Mouse (Mus musculus): Measurements from ENCODE around the gene Ifitm5. TPM values are rescaled to one million over a fixed set of nuclear protein-coding genes. Genes with fewer than 3 reads are reported as not detected.

The Ifitm5 gene
- polyA plus RNA-seq, 1 experiment = not detected

- 3% methylated on average over 19 of the region's 19 CpGs for WGBS
- TF ChIP-seq CTCF (IDR thresholded peaks at IDR 0.05; ENCODE audit: control insufficient read depth, insufficient read depth, low read length) (peak; percentile 89), POLR2A (IDR thresholded peaks at IDR 0.05; ENCODE audit: borderline replicate concordance, control insufficient read depth, low read depth, low read length) (no peak)
- Histone ChIP-seq H3K27ac (ENCODE audit: control insufficient read depth, insufficient read depth, low read depth, low read length, poor library complexity) (no peak overlapping the region), H3K4me1 (ENCODE audit: control insufficient read depth, insufficient read depth, low read length) (no peaks in the 10 kb centered on the region), H3K4me3 (replicated peaks; ENCODE audit: control insufficient read depth, low read depth, low read length) (peak overlapping the region; percentile 0)
These were observed 41.4 kb downstream of the Ifitm5 start for GRCm38 (mm10) chr7:140908634-140909107.

GRCm38 (mm10) chr7:140908181-140908580, 41.9 kb downstream of the Ifitm5 start:
- WGBS = 44% methylated on average over 7 of the region's 7 CpGs
- TF ChIP-seq POLR2A (IDR thresholded peaks at IDR 0.05; ENCODE audit: borderline replicate concordance, control insufficient read depth, low read depth, low read length) = no peak
- no peak for TF ChIP-seq CTCF (IDR thresholded peaks at IDR 0.05; ENCODE audit: control insufficient read depth, insufficient read depth, low read length)

GRCm38 (mm10) chr7:140907697-140908096, 42.4 kb downstream of the Ifitm5 start:
- 85% methylated on average over 7 of the region's 7 CpGs for WGBS
- no peaks in the 10 kb centered on the region for H3K4me1 ChIP-seq (ENCODE audit: control insufficient read depth, insufficient read depth, low read length)
- no peak overlapping the region for H3K4me3 ChIP-seq (replicated peaks; ENCODE audit: control insufficient read depth, low read depth, low read length)
- 0 out of 2 replicates have a peak, but pooled peaks have one; percentile 4 for TF ChIP-seq CTCF (IDR thresholded peaks at IDR 0.05; ENCODE audit: control insufficient read depth, insufficient read depth, low read length)
- TF ChIP-seq POLR2A (IDR thresholded peaks at IDR 0.05; ENCODE audit: borderline replicate concordance, control insufficient read depth, low read depth, low read length) = no peak
- no peak overlapping the region for H3K27ac ChIP-seq (ENCODE audit: control insufficient read depth, insufficient read depth, low read depth, low read length, poor library complexity)

More at GRCm38 (mm10) chr7:140908181-140908580, 41.9 kb downstream of the Ifitm5 start:
- no peak overlapping the region for H3K27ac ChIP-seq (ENCODE audit: control insufficient read depth, insufficient read depth, low read depth, low read length, poor library complexity)
- H3K4me3 ChIP-seq (replicated peaks; ENCODE audit: control insufficient read depth, low read depth, low read length) = no peak overlapping the region
- H3K4me1 ChIP-seq (ENCODE audit: control insufficient read depth, insufficient read depth, low read length) = no peaks in the 10 kb centered on the region

GRCm38 (mm10) chr7:140907131-140907530, 43.0 kb downstream of the Ifitm5 start:
- TF ChIP-seq CTCF (IDR thresholded peaks at IDR 0.05; ENCODE audit: control insufficient read depth, insufficient read depth, low read length) = no peak
- no peak for TF ChIP-seq POLR2A (IDR thresholded peaks at IDR 0.05; ENCODE audit: borderline replicate concordance, control insufficient read depth, low read depth, low read length)
- no peaks in the 10 kb centered on the region for H3K4me1 ChIP-seq (ENCODE audit: control insufficient read depth, insufficient read depth, low read length)
- 82% methylated on average over 13 of the region's 13 CpGs for WGBS
- H3K27ac ChIP-seq (ENCODE audit: control insufficient read depth, insufficient read depth, low read depth, low read length, poor library complexity) = no peak overlapping the region
- H3K4me3 ChIP-seq (replicated peaks; ENCODE audit: control insufficient read depth, low read depth, low read length) = no peak overlapping the region

- Histone ChIP-seq H3K4me3 (replicated peaks; ENCODE audit: control insufficient read depth, low read depth, low read length) (no peak overlapping the region), H3K27ac (ENCODE audit: control insufficient read depth, insufficient read depth, low read depth, low read length, poor library complexity) (no peak overlapping the region), H3K4me1 (ENCODE audit: control insufficient read depth, insufficient read depth, low read length) (no peaks in the 10 kb centered on the region)
- TF ChIP-seq POLR2A (IDR thresholded peaks at IDR 0.05; ENCODE audit: borderline replicate concordance, control insufficient read depth, low read depth, low read length) (no peak), CTCF (IDR thresholded peaks at IDR 0.05; ENCODE audit: control insufficient read depth, insufficient read depth, low read length) (no peak)
- WGBS = 62% methylated on average over 2 of the region's 2 CpGs
These were observed 44.4 kb downstream of the Ifitm5 start for GRCm38 (mm10) chr7:140905642-140906081.

GRCm38 (mm10) chr7:140903212-140903611, 46.9 kb downstream of the Ifitm5 start:
- Histone ChIP-seq H3K27ac (ENCODE audit: control insufficient read depth, insufficient read depth, low read depth, low read length, poor library complexity) (no peak overlapping the region), H3K4me3 (replicated peaks; ENCODE audit: control insufficient read depth, low read depth, low read length) (no peak overlapping the region), H3K4me1 (ENCODE audit: control insufficient read depth, insufficient read depth, low read length) (no peaks in the 10 kb centered on the region)
- 24% methylated on average over 13 of the region's 13 CpGs for WGBS
- TF ChIP-seq CTCF (IDR thresholded peaks at IDR 0.05; ENCODE audit: control insufficient read depth, insufficient read depth, low read length) (peak; percentile 93), POLR2A (IDR thresholded peaks at IDR 0.05; ENCODE audit: borderline replicate concordance, control insufficient read depth, low read depth, low read length) (no peak)

- WGBS = 83% methylated on average over 15 of the region's 15 CpGs
- H3K4me1 ChIP-seq (ENCODE audit: control insufficient read depth, insufficient read depth, low read length) = no peaks in the 10 kb centered on the region
- H3K27ac ChIP-seq (ENCODE audit: control insufficient read depth, insufficient read depth, low read depth, low read length, poor library complexity) = no peak overlapping the region
- TF ChIP-seq CTCF (IDR thresholded peaks at IDR 0.05; ENCODE audit: control insufficient read depth, insufficient read depth, low read length) (no peak), POLR2A (IDR thresholded peaks at IDR 0.05; ENCODE audit: borderline replicate concordance, control insufficient read depth, low read depth, low read length) (no peak)
- H3K4me3 ChIP-seq (replicated peaks; ENCODE audit: control insufficient read depth, low read depth, low read length) = no peak overlapping the region
These were observed 47.8 kb downstream of the Ifitm5 start for GRCm38 (mm10) chr7:140902036-140902875.

GRCm38 (mm10) chr7:140900220-140900619, 49.9 kb downstream of the Ifitm5 start, which contains the start of gene Cox8b:
TSS of gene Cox8b (minus strand) at chr7:140900446.
- no peak within 1 kb of the TSS for H3K4me3 ChIP-seq (replicated peaks; ENCODE audit: control insufficient read depth, low read depth, low read length)
- H3K4me1 ChIP-seq (ENCODE audit: control insufficient read depth, insufficient read depth, low read length) = no peaks in the 10 kb centered on the region
- H3K27ac ChIP-seq (ENCODE audit: control insufficient read depth, insufficient read depth, low read depth, low read length, poor library complexity) = no peak within 1 kb of the TSS
- TF ChIP-seq POLR2A (IDR thresholded peaks at IDR 0.05; ENCODE audit: borderline replicate concordance, control insufficient read depth, low read depth, low read length) = no peak
- TF ChIP-seq CTCF (IDR thresholded peaks at IDR 0.05; ENCODE audit: control insufficient read depth, insufficient read depth, low read length) = no peak
- WGBS = 81% methylated on average over 10 of the region's 10 CpGs

Measured in bone marrow, adult 2 months (tissue).